Mouse (Mus musculus): ENCODE data around the gene Tcp11. TPM values are rescaled to one million over a fixed set of nuclear protein-coding genes. Genes with fewer than 3 reads are reported as not detected.
A peak's percentile ranks its signal among the peaks of the same experiment; 100 is the strongest.

Gene Tcp11
- polyA plus RNA-seq, 1 experiment, result 4,001 TPM

DNA sequence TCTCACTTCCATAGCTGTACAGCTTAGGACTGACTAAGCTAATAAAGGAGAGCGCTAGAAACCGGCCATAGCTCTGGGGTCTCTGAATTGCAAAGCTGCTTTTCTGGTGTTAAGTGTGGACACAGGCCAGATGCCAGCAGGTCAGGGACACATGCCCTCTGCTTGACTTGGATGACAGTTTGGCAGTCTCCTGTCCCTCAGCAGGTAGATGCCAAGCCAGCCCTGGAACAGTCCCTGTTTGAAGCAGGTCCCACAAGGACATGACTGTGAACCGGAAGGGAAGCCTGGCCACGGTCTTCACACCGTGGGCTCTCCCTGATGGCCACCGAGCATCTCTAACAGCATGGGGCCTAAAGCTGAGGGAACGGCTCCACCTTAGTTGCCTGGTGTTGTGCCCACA lies 17.7 kb downstream of the Tcp11 start:
- TF ChIP-seq CTCF (IDR thresholded peaks at IDR 0.05; ENCODE audit: control insufficient read depth, insufficient read depth, insufficient replicate concordance, low read depth, low read length) (no peak), POLR2A (IDR thresholded peaks at IDR 0.05; ENCODE audit: control insufficient read depth, low read depth, low read length) (no peak)
- no peak overlapping the region for H3K27ac ChIP-seq (ENCODE audit: control insufficient read depth, insufficient read depth, low read depth, low read length)
- H3K27me3 ChIP-seq (ENCODE audit: control insufficient read depth, insufficient read depth, low read length), result no peaks in the 10 kb centered on the region
- H3K4me1 ChIP-seq (ENCODE audit: control insufficient read depth, insufficient read depth, low read length), result no peaks in the 10 kb centered on the region; the same call in 1 of the 2 replicates
- H3K36me3 ChIP-seq (ENCODE audit: control insufficient read depth, insufficient read depth, low read length), result no peaks in the 10 kb centered on the region
- no peak overlapping the region for H3K4me3 ChIP-seq (ENCODE audit: control insufficient read depth, low read depth, low read length)

DNA sequence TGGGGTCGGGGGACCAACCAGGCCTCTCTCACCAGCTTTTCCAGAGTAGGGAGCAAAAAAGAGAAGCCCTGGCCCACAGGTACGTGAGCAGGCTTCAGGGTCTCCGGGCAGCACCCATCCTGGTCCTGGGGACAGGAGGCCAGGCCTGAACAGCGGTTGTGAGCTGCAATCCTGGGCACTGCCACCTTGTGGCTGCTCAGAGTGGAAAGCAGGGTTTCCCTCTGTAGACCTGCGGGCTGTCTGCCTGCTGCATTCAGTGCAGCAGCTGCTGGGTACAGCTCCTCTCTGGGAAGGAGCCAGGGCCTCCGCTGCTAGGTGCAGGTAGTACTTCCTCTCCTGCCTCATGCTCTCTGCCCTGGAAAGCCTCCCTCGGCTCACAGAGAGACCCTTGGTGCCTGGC lies 19.0 kb downstream of the Tcp11 start:
- no peak overlapping the region; the same call in 1 of the 2 replicates for H3K27ac ChIP-seq (ENCODE audit: control insufficient read depth, insufficient read depth, low read depth, low read length)
- H3K36me3 ChIP-seq (ENCODE audit: control insufficient read depth, insufficient read depth, low read length), result no peaks in the 10 kb centered on the region
- no peak overlapping the region for H3K4me3 ChIP-seq (ENCODE audit: control insufficient read depth, low read depth, low read length)

DNA sequence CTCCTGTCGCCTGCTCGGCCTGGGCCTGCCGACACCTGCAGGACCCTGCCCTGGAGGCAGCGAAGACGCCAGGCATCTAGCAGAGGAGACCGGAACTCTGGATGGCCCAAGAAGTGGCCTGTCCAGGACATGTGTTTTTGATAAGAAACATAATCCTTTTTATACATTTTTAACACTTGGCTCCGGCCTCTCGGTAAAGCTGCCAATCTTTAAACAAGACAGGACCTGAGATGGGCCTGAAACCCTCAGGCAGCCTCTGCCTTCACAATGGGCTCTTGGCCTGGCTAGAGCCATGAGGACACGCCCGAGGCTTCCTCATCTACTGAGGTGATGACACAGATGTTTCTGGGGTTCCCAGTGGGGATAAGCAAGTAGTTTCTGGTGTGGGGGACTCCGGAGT lies 19.8 kb downstream of the Tcp11 start:
- no peaks in the 10 kb centered on the region for H3K27me3 ChIP-seq (ENCODE audit: control insufficient read depth, insufficient read depth, low read length)
- no peak overlapping the region for H3K4me3 ChIP-seq (ENCODE audit: control insufficient read depth, low read depth, low read length)
- H3K4me1 ChIP-seq (ENCODE audit: control insufficient read depth, insufficient read depth, low read length), result no peaks in the 10 kb centered on the region; the same call in 1 of the 2 replicates
- no peaks in the 10 kb centered on the region for H3K36me3 ChIP-seq (ENCODE audit: control insufficient read depth, insufficient read depth, low read length)
- H3K27ac ChIP-seq (ENCODE audit: control insufficient read depth, insufficient read depth, low read depth, low read length), result no peak overlapping the region
- TF ChIP-seq POLR2A (IDR thresholded peaks at IDR 0.05; ENCODE audit: control insufficient read depth, low read depth, low read length) (no peak), CTCF (IDR thresholded peaks at IDR 0.05; ENCODE audit: control insufficient read depth, insufficient read depth, insufficient replicate concordance, low read depth, low read length) (no peak)

More for the DNA sequence above, 19.0 kb downstream of the Tcp11 start:
- Histone ChIP-seq H3K4me1 (ENCODE audit: control insufficient read depth, insufficient read depth, low read length) (no peaks in the 10 kb centered on the region; the same call in 1 of the 2 replicates), H3K27me3 (ENCODE audit: control insufficient read depth, insufficient read depth, low read length) (no peaks in the 10 kb centered on the region)
- peak; percentile 47; the same call in 1 of the 2 replicates for TF ChIP-seq CTCF (IDR thresholded peaks at IDR 0.05; ENCODE audit: control insufficient read depth, insufficient read depth, insufficient replicate concordance, low read depth, low read length)
- TF ChIP-seq POLR2A (IDR thresholded peaks at IDR 0.05; ENCODE audit: control insufficient read depth, low read depth, low read length), result no peak

DNA sequence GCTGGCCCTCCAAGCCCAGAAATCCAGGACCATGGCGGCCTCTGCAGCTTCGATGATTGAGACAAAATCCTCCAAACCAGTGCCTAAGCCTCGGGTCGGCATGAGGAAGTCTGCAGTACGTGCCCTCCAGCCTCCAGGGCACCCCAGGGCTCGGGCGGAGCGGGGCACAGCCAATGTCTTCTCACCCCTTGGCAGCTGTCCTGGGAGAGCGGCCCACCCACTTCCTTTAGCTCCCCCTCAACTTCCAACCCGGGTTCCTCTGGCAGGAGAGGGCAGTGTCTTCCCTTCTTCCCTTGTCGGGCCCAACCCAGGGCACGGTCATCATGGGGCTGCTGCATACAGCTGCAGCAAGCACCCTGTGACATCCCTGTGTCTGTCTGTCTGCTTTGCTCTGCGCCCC lies 22.1 kb downstream of the Tcp11 start:
- Histone ChIP-seq H3K27ac (ENCODE audit: control insufficient read depth, insufficient read depth, low read depth, low read length) (no peak overlapping the region), H3K36me3 (ENCODE audit: control insufficient read depth, insufficient read depth, low read length) (no peaks in the 10 kb centered on the region; the same call in 1 of the 2 replicates)
- TF ChIP-seq CTCF (IDR thresholded peaks at IDR 0.05; ENCODE audit: control insufficient read depth, insufficient read depth, insufficient replicate concordance, low read depth, low read length) (no peak), POLR2A (IDR thresholded peaks at IDR 0.05; ENCODE audit: control insufficient read depth, low read depth, low read length) (no peak)

DNA sequence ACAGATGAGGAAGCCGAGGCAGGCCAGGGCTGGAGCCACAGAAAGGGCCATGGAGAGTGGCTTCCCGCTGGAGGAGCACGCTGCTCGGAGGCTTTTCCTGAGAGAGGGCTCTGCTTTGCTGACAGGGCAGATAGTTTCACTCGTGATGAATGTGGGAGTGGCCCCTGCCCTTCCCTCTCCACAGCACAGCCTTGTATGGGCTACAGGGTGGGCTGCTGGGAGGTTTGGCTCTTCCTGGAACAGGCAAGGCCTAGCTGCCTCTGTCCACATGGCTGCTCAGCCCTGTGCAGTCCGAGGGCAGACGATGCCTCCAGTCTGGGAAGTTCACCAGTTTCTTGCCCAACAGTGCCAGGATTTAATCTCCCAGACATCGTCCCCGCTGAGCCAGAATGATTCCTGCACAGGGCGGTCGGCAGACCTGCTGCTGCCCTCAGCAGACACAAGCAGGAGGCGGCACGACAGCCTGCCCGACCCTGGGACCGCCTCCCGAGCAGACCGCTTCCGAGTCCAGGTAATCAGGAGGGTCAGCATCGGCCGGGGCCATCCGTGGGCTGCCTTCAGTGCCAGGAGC lies 28.1 kb downstream of the Tcp11 start:
- Histone ChIP-seq H3K27ac (ENCODE audit: control insufficient read depth, insufficient read depth, low read depth, low read length) (no peak overlapping the region), H3K4me3 (ENCODE audit: control insufficient read depth, low read depth, low read length) (no peak overlapping the region), H3K27me3 (ENCODE audit: control insufficient read depth, insufficient read depth, low read length) (no peaks in the 10 kb centered on the region), H3K4me1 (ENCODE audit: control insufficient read depth, insufficient read depth, low read length) (no peaks in the 10 kb centered on the region), H3K36me3 (ENCODE audit: control insufficient read depth, insufficient read depth, low read length) (no peaks in the 10 kb centered on the region; the same call in 1 of the 2 replicates)
- TF ChIP-seq CTCF (IDR thresholded peaks at IDR 0.05; ENCODE audit: control insufficient read depth, insufficient read depth, insufficient replicate concordance, low read depth, low read length), result no peak
- TF ChIP-seq POLR2A (IDR thresholded peaks at IDR 0.05; ENCODE audit: control insufficient read depth, low read depth, low read length), result no peak

More for the DNA sequence above, 22.1 kb downstream of the Tcp11 start:
- no peaks in the 10 kb centered on the region; the same call in 1 of the 2 replicates for H3K4me1 ChIP-seq (ENCODE audit: control insufficient read depth, insufficient read depth, low read length)
- no peaks in the 10 kb centered on the region for H3K27me3 ChIP-seq (ENCODE audit: control insufficient read depth, insufficient read depth, low read length)
- no peak overlapping the region for H3K4me3 ChIP-seq (ENCODE audit: control insufficient read depth, low read depth, low read length)

DNA sequence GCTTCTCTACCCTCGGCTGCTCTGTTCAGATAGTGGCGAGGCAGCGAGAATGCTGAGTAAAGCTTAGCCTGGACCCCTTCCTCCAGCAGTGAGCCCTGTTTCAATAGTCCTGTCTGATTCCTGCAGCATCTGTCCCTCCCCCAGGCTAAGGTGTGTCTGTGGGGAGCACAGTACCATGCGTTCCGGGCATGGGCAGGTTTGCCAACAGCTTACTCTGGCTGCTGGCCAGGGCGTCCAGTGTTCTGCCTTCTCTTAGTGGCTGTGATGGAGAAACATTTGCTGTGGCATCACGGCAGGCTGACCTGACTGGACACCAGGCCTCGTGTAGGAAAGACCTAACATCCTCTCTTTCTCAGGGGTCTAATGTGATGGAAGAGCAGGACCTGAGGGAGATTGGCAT lies 30.2 kb downstream of the Tcp11 start:
- Histone ChIP-seq H3K4me1 (ENCODE audit: control insufficient read depth, insufficient read depth, low read length) (no peaks in the 10 kb centered on the region), H3K36me3 (ENCODE audit: control insufficient read depth, insufficient read depth, low read length) (no peaks in the 10 kb centered on the region; the same call in 1 of the 2 replicates), H3K27ac (ENCODE audit: control insufficient read depth, insufficient read depth, low read depth, low read length) (no peak overlapping the region), H3K27me3 (ENCODE audit: control insufficient read depth, insufficient read depth, low read length) (no peaks in the 10 kb centered on the region), H3K4me3 (ENCODE audit: control insufficient read depth, low read depth, low read length) (no peak overlapping the region)
- TF ChIP-seq POLR2A (IDR thresholded peaks at IDR 0.05; ENCODE audit: control insufficient read depth, low read depth, low read length) (no peak), CTCF (IDR thresholded peaks at IDR 0.05; ENCODE audit: control insufficient read depth, insufficient read depth, insufficient replicate concordance, low read depth, low read length) (no peak)

DNA sequence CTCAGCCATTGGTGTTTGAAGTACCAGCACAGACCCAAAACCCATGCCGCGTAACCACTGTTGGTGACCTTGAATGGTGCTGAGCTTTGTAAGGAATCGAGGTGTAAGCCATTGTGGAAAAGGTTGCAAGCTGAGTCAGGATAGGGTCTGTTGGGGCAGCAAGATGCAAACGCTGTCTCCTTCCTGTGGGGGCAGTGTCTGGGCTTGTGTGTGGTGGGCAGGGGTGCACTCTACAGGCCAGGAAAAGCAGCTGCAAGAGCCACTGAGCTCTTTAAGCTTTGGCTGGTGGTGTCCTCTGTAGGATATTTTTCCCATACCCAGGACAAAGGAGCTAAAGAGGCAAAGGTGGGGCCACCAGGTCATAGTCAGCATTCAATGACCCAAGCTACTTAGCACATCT lies 32.0 kb downstream of the Tcp11 start:
- H3K4me3 ChIP-seq (ENCODE audit: control insufficient read depth, low read depth, low read length), result no peak overlapping the region
- no peaks in the 10 kb centered on the region; the same call in 1 of the 2 replicates for H3K36me3 ChIP-seq (ENCODE audit: control insufficient read depth, insufficient read depth, low read length)
- H3K4me1 ChIP-seq (ENCODE audit: control insufficient read depth, insufficient read depth, low read length), result no peaks in the 10 kb centered on the region
- H3K27me3 ChIP-seq (ENCODE audit: control insufficient read depth, insufficient read depth, low read length), result no peaks in the 10 kb centered on the region
- no peak overlapping the region for H3K27ac ChIP-seq (ENCODE audit: control insufficient read depth, insufficient read depth, low read depth, low read length)
- TF ChIP-seq CTCF (IDR thresholded peaks at IDR 0.05; ENCODE audit: control insufficient read depth, insufficient read depth, insufficient replicate concordance, low read depth, low read length) (peak; percentile 79; the same call in 1 of the 2 replicates), POLR2A (IDR thresholded peaks at IDR 0.05; ENCODE audit: control insufficient read depth, low read depth, low read length) (no peak)

All from testis, adult 2 months (tissue).